Mouse (Mus musculus) granulocyte monocyte progenitor cell, adult 5-6 weeks (primary cell): ENCODE data around the gene 4933415A04Rik. TPM values are rescaled to one million over a fixed set of nuclear protein-coding genes. Genes with fewer than 3 reads are reported as not detected.

Source experiments
- ATAC-seq: replicated peaks from 2 replicates; pipeline ENCODE4 v1.8.0; 2016; ENCODE audit warnings: mild to moderate bottlenecking, moderate TSS enrichment, inconsistent platforms; ENCODE audit not compliant: poor library complexity, severe bottlenecking
- total RNA-seq, 2 experiments: library from RNA; stranded (forward) in 1 of 2; stranded (reverse) in 1 of 2; fragments of 200-712, 200-1000 nt in 1 of 2; fragments of >200 nt in 1 of 2; fragmentation: Nextera tagmentation in 1 of 2; gene quantifications; 2 replicates each; pipeline ENCODE4 v1.2.3; 2014 to 2017

The 4933415A04Rik gene
- total RNA-seq (2014; fragmentation: Nextera tagmentation): not detected in 2 replicates
- not detected in 2 replicates for total RNA-seq (2017)

- peak; percentile 91 for ATAC-seq
Observed at GRCm38 (mm10) chr11:43586324-43587090, at the start of gene 4933415A04Rik. Gene 4933415A04Rik, plus strand, starts transcription at chr11:43587040.

DNA sequence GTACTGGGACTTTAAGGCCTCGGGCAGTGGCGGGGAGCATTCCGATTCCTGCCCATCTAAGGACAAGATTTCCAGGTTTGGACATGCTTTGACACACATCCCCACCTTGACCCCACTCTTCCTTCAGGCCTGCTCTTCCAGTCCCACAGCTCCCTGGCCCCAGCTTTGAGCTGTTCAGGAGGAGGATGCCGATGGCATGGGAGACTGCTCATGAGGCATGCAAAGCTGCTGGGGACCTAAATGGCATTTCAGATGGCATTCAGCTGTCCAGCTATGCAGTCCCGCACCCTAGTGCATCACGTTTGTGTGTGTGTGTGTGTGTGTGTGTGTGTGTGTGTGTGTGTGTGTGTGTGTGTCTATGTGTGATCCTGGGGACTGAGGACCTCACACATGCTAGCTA, 49.8 kb upstream of the 4933415A04Rik start:
- no peak; the same call in 1 of the 2 replicates for ATAC-seq

GRCm38 (mm10) chr11:43539863-43540262, 47.0 kb upstream of the 4933415A04Rik start:
- no peak for ATAC-seq

GRCm38 (mm10) chr11:43543711-43544466, 43.0 kb upstream of the 4933415A04Rik start:
- peak; percentile 94 for ATAC-seq

DNA sequence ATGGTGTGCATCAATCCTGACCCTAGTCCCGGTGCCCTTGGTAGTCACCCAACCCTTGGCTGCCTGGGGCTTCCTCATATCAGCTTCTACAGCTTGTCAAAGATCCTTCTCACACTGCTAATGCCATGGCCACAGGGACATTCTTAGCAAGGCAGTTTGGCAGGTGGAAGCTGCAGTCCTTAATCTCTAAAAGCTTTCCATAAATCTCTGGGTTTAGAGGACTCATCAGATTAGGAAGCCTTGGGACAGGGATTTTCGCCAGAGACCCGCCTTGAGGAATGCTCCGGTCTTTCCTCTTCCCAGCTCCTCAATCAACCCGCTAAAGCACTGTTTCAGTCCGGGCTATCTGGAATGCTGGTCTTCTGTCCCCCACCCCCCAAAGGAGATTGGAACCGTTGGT, 42.0 kb upstream of the 4933415A04Rik start:
- ATAC-seq: no peak

DNA sequence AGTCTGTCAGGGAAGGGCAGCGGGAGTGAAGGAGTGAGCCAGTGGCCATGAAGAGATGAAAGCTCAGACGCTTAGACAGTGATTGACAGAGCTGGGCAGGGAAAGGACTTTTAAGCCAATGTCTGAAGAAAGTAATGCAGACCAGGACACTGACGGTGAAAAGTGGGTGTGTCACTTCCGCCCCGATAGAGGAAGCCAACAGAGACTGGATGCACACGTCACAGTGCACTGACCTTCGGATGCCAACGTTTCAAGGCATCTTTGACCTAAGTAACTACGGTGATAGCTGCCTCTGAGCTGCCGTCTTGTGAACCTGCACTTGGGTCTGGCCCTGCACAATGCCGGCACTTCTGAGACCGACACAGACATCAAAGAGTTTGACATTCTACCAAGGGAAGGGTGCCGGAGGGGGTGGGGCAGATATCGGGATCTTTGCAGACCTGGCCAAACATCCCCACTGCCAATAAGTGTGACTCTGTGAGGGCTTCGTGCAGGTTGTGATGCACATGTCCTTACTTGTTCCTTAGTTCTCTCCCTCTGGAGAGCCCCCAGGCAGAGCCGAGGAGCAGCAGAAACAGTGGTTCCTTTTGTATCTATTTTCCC, 40.9 kb upstream of the 4933415A04Rik start:
- no peak for ATAC-seq

GRCm38 (mm10) chr11:43546678-43547077, 40.2 kb upstream of the 4933415A04Rik start:
- no peak for ATAC-seq

DNA sequence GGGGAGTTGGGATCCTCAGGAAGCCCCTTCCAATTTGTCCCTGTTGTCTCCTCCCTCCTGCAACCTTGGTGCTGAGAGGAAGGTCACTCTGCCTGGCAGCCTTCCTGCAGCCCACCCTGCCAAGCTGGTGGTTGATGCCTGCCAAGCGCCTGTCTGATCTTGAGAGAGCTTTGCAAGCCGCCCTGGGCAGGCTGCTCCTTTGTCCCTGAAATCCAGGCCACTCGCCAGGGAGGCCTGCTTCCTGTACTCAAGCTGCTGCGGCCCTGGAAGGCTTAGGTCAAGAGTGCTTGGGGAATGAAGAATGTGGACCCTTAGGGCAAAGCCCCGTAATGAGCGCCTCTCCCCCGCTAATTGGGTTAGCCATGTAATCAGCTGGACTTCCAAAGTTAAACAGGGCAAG, 38.7 kb upstream of the 4933415A04Rik start:
- no peak for ATAC-seq

DNA sequence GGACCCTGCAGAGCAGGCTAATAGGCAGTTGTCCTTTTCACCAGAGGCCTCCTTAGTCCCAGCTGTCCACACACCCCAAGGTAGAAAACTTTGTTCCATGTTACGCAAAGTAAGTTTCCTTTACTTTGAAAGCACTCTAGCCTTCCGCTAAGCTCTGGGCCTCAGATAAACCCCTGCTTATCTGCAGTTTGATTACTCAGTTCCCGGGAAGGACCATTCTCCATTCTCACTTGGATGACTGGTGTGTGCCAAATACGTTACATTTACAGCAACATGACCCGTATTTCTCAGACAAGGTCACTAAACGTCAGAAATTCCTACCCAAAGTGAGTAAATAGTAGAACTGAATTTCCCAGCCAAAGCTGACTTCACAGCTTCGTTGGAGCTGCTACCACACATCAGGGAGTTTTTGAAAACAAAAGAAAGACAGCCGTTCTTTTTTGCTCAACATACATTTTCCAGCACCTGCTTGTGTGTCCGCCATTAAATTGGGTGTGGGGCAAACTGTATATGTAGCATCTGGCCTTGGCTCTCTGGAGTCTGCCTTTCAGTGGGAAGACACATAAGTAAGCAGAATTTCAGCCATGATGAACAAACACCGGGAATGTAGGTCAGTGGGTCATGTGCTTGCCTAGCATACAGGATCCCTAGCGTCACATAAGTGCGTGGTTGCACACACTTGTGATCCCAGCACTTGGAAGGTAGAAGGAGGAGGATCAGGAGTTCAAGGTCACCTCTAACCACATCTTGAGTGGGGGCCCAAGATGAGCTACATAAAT, 38.0 kb upstream of the 4933415A04Rik start:
- no peak for ATAC-seq

- no peak for ATAC-seq
Observed at GRCm38 (mm10) chr11:43549701-43550100, 37.1 kb upstream of the 4933415A04Rik start.

DNA sequence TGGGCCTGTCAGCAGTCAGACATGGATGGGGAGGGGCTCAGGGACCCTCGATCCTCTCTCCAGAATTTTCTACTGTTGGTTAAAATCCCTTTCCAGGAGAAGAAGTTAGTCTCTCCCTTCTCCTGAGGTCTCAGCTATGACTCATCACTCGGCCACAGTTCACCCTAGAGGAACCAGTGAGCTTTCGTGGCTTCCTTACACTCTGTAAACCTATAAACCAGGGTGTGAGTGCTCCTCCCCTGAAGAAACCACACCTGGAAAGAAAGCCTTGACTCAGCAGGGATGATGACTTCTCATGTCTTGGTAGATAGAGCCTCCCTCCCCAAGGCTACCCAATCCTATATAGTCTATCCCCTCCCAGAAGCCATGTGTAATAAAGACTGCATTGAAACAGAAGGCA, 35.1 kb upstream of the 4933415A04Rik start:
- peak; percentile 61; the same call in 1 of the 2 replicates for ATAC-seq

GRCm38 (mm10) chr11:43552675-43553074, 34.2 kb upstream of the 4933415A04Rik start:
- no peak for ATAC-seq

- ATAC-seq: no peak
Observed at GRCm38 (mm10) chr11:43556538-43556937, 30.3 kb upstream of the 4933415A04Rik start.

DNA sequence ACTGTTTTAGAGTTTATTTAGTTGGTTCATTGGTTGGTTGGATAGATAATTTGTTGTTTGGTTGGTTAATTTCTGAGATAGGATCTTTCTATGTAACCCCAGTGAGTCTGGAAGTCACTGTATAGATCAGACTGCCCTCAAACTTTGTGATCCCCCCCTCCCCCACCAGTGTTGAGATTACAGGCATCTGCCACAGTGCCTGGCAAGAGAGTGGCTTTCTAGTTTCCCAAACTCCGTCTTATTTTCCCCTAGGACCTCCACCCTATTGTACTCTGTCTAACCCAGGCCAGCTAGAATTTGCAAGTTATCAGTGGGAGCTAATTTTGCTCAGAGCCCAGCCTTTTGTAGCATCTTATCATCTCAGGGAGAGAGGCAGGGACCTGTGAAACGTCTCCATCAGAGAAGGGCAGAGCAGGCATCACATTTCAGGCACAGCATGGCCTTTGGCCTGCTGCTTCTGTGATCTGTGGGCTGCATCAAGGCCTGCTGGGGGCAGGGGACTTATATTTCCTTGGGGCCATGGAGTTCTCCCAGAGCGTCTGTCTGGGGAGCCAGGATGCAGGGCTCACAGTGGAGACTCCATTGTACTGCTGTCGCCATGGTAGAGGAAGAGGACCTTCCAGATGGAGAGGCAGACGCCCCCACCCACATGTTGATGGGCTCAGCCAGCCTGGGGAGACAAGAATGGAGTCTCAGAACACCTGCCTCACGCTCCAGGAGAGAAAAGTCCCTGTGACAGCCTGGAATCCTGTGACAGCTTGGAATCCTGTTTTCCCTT, 27.1 kb upstream of the 4933415A04Rik start:
- ATAC-seq: no peak

DNA sequence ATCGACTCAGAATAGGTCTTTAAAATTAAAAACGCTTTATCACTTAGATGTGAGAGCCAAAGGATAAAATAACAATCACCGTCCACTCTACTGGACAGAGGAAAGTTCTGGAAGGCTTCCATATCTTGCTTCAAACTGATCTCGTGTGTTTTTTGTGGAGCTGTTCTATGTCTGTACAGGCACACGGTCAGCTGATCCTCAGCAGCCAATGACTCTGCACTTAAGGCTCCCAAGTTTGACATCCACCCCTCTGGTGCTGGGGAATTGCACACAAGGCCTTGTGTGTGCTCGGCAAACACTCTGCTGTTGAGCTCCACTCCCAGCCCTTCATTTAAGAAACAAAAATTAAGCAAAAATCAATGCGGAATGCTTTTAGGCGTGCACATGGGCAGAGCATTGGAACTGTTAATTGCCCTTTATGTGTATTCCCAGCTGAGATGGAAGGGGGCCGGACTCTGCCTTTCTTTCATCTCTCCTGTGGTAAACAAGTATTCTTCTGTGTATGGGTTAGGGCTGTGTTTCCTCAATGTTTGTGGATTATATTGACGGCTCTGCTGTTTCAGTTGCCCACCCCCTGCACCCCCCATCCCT, 23.1 kb upstream of the 4933415A04Rik start:
- ATAC-seq: no peak

GRCm38 (mm10) chr11:43565414-43565813, 21.4 kb upstream of the 4933415A04Rik start:
- no peak for ATAC-seq

DNA sequence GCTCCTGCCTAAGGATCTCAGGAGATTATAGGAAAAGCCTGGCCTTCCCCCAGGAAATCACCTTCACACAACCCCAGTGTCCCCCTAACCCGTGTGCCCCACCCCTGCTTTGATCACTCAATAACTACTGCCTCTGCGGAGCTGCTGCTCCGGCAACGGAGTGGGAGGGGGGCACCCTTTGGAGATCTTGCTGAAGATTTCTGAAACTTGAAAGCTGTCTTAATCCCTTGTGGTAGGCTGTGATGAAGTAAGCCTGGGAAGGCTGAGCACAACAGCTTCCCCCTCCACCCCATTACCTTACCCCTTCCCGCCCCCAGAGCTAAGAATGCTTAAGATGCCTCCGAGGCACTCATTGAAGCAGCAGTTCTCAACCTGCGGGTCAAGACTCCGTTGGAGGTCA, 21.0 kb upstream of the 4933415A04Rik start:
- no peak for ATAC-seq

- no peak for ATAC-seq
Observed at GRCm38 (mm10) chr11:43566696-43567095, 20.1 kb upstream of the 4933415A04Rik start.

GRCm38 (mm10) chr11:43568263-43568662, 18.6 kb upstream of the 4933415A04Rik start:
- peak; percentile 64 for ATAC-seq
